Mouse (Mus musculus) neutrophil, adult 83 days (primary cell): ENCODE results near the gene Primpol. TPM values are rescaled to one million over a fixed set of nuclear protein-coding genes. Genes with fewer than 3 reads are reported as not detected.

Source experiments
- total RNA-seq, 2 experiments: library from RNA; stranded (reverse); gene quantifications; one replicate each; pipeline ENCODE4 v1.2.4; 2023

The Primpol gene
- total RNA-seq, result 10 to 100 TPM; 17.1 to 19.4 TPM

DNA sequence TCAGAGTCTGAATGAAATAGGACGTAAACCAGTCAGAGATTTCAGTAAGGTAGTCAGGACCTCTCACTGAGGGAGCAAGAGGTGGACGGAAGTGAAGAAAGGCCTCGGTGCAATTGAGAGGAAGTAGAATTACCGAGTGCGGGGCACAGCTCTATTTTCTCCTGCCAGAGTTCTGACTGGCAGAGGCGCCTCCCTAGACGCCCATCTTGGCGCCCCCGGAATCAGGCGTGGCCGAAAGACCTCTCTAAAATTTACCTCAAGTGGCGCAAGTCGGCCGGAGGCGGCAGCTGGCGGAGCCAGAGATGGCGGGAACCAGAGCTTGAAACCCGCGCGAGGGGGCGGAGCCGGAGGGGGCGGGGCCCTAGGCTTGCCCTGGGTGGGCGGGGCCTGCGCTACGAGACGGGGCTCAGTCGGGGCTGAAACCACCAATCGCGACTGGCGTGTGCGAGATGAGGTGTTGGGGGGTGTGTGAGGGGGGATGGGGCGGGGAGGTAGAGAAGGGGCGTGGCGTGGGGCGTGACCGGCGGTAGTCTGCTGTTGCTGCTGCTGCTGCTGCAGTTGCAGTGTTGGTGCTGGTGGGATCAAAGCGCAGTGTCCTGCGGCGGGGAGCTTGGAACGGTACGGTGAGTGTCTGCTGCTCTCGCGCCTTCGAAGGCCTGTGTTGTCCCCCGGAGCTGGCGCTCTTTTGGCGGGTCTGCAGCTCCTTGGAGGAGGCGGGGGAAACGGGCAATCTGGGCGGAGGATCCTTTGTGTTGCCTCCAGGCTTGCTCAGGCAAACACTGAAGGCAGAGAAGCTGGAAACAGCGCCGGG, at the start of gene Primpol, which contains the start of gene Casp3:
TSS of gene Primpol (minus strand) at position 334 of the 811 bp plus-strand sequence.
TSS of gene Casp3 (plus strand) at position 413 of the 811 bp plus-strand sequence.

DNA sequence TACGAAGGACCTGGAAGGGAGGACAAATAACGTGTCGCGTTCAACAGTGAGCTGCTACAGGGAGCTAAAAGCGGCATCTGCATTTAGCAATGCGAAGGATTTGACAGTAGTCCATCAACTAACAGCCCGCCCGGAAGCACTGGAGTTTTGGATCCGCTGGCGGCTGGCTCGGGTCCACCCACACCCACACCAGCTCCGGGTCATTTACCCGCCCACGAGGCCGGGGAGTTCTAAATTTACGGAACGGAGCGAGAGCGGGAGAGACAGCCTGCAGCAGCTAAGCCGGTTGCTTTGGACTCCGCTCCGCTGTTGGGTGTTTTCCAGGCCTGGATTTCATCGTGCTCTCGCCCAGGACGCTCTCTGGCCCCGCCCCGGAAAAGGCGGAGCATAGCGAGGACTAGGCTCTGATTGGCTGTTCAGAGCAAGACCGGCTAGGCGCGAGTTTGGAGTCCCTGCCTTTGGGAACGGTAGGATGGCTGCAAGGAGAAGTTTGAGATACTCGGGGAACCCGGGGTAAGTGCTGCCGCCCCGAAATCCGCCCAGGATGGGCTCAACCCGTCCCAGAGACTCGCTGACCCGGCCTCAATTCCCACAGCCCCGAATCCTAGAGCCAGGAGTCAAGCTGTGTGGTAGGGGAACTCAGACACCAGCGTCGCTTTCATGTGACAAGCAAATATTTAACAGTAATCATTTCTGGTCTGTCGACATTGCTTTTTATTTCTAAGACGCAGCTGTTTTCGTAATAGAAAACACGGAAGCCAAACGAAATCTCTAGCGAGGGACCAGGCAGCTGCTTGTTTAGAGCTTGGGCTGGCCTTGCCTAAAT, 65.2 kb downstream of the Primpol start, which contains the start of gene Cenpu:
TSS of gene Cenpu (plus strand) at position 414 of the 826 bp plus-strand sequence.

Other genes starting within 250 kb of the Primpol start
- gene Acsl1, start 146.2 kb downstream of the Primpol start, total RNA-seq, result 100 to 1,000 TPM; 226 to 244 TPM
- 10 to 100 TPM; 17.8 to 26.2 TPM for gene Cenpu, start 65.2 kb downstream of the Primpol start, total RNA-seq
- 10 to 100 TPM; 54.6 to 55.7 TPM for gene Casp3, start 79 bp upstream of the Primpol start, total RNA-seq
- gene Irf2, start 122.5 kb upstream of the Primpol start, total RNA-seq, result 100 to 1,000 TPM; 154 to 160 TPM